Mouse (Mus musculus) heart, adult 2 months (tissue): ENCODE measurements around the gene Arl8b. TPM values are rescaled to one million over a fixed set of nuclear protein-coding genes. Genes with fewer than 3 reads are reported as not detected.

Experiments used
- DNase-seq, 2 experiments: peaks; one replicate each; pipeline ENCODE4 v3.0.0; 2021
- H3K27ac ChIP-seq: fragments of 200-600 bp; 2 replicates; pipeline ENCODE4 v1.8.1; 2022
- H3K27me3 ChIP-seq: fragments of 200-500 bp; 2 replicates; pipeline ENCODE4 v1.6.1; 2012; ENCODE audit warnings: mild to moderate bottlenecking, low read length, inconsistent platforms, mixed read lengths; ENCODE audit not compliant: control insufficient read depth, insufficient read depth
- H3K36me3 ChIP-seq: fragments of 200-500 bp; 2 replicates; pipeline ENCODE4 v1.6.1; 2012; ENCODE audit warnings: low read length, inconsistent platforms; ENCODE audit not compliant: control insufficient read depth, insufficient read depth
- H3K4me1 ChIP-seq: fragments of 200-500 bp; 2 replicates; pipeline ENCODE4 v1.6.1; 2011; ENCODE audit warnings: low read length; ENCODE audit not compliant: control insufficient read depth, insufficient read depth
- H3K4me3 ChIP-seq: fragments of 200-600 bp; 2 replicates; pipeline ENCODE4 v1.8.1; 2022
- H3K79me2 ChIP-seq: fragments of 200-500 bp; replicated peaks from 2 replicates; pipeline ENCODE4 v1.6.1; 2012; ENCODE audit warnings: mild to moderate bottlenecking, inconsistent platforms, low read length, moderate library complexity, mixed read lengths; ENCODE audit not compliant: control insufficient read depth, insufficient read depth
- H3K9ac ChIP-seq: fragments of 200-500 bp; 2 replicates; pipeline ENCODE4 v1.6.1; 2012; ENCODE audit warnings: low read depth, mild to moderate bottlenecking, control low read depth, inconsistent platforms, low read length, mixed read lengths
- CTCF ChIP-seq: fragments of 200-600 bp; IDR thresholded peaks from 2 replicates; pipeline ENCODE4 v1.8.1; 2022; ENCODE audit warnings: antibody characterized with exemption, mild to moderate bottlenecking, moderate library complexity
- EP300 ChIP-seq: fragments of 200-500 bp; IDR thresholded peaks from 2 replicates; pipeline ENCODE4 v1.6.1; 2011; ENCODE audit warnings: low read depth, low read length, control low read depth; ENCODE audit not compliant: insufficient read depth
- POLR2A ChIP-seq: fragments of 200-500 bp; IDR thresholded peaks from 2 replicates; pipeline ENCODE4 v1.6.1; 2011; ENCODE audit warnings: mild to moderate bottlenecking, low read depth, low read length, control low read depth; ENCODE audit not compliant: insufficient read depth
- WGBS: fragments of 180-500 bp; shearing (Covaris S2); methylation state at CpG from one replicate; pipeline ENCODE4 v1.1.7; 2018; 5-methylcytosine and 5-hydroxymethylcytosine counted together
- intact Hi-C: fragments of 180-260 bp; cut with DNase I; formaldehyde crosslinking; loops from one replicate; pipeline ENCODE4 v1.15.1; 2025
- polyA plus RNA-seq: library from polyadenylated mRNA; depleted of rRNA; stranded (reverse); fragments of >200 nt; gene quantifications from 2 replicates; pipeline ENCODE4 v1.2.3, GENCODE M21; 2012
- total RNA-seq, 2 experiments: library from RNA; stranded (reverse); gene quantifications; 2 replicates each; pipeline ENCODE4 v1.2.3; 2021

The Arl8b gene
- total and polyA plus RNA-seq, 3 experiments = 21.5 to 101 (median 93.0) TPM

- DNase-seq = no peak
- no peak overlapping the region for H3K27ac ChIP-seq
- H3K9ac ChIP-seq = no peak overlapping the region
- no peak overlapping the region for H3K4me3 ChIP-seq
- 80% methylated on average over 4 of the region's 4 CpGs for WGBS
- H3K4me1 ChIP-seq = no peaks in the 10 kb centered on the region; the same call in 1 of the 2 replicates
- H3K27me3 ChIP-seq = no peaks in the 10 kb centered on the region
- H3K36me3 ChIP-seq = peaks cover 6% of the 10 kb centered on the region; the same call in 1 of the 2 replicates
- peaks cover under 1% of the 10 kb centered on the region; the same call in 1 of the 2 replicates for H3K79me2 ChIP-seq
- intact Hi-C loops = no loop called here
- TF ChIP-seq EP300 (no peak), CTCF (no peak), POLR2A (no peak)
Observed at GRCm38 (mm10) chr6:108839432-108839831, 56.5 kb downstream of the Arl8b start.

- DNase-seq = no peak
- 88% methylated on average over 8 of the region's 8 CpGs for WGBS
- H3K79me2 ChIP-seq = no peaks in the 10 kb centered on the region
- intact Hi-C loops = no loop called here
- H3K27ac ChIP-seq = no peak overlapping the region
- TF ChIP-seq CTCF = no peak
- H3K9ac ChIP-seq = no peak overlapping the region
- H3K4me1 ChIP-seq = no peaks in the 10 kb centered on the region
- H3K27me3 ChIP-seq = no peaks in the 10 kb centered on the region
- H3K4me3 ChIP-seq = no peak overlapping the region
- peaks cover 6% of the 10 kb centered on the region; the same call in 1 of the 2 replicates for H3K36me3 ChIP-seq
Observed at GRCm38 (mm10) chr6:108840861-108841640, 58.2 kb downstream of the Arl8b start.

- no peak for DNase-seq
- Histone ChIP-seq H3K4me3 (no peak overlapping the region), H3K9ac (no peak overlapping the region), H3K79me2 (no peaks in the 10 kb centered on the region), H3K36me3 (peaks cover 6% of the 10 kb centered on the region; the same call in 1 of the 2 replicates), H3K4me1 (no peaks in the 10 kb centered on the region), H3K27ac (no peak overlapping the region), H3K27me3 (no peaks in the 10 kb centered on the region)
- 16% methylated on average over 1 of the region's 1 CpGs for WGBS
- no peak for TF ChIP-seq POLR2A
- TF ChIP-seq CTCF = no peak
- TF ChIP-seq EP300 = no peak
- intact Hi-C loops = no loop called here
Observed at GRCm38 (mm10) chr6:108843664-108844063, 60.8 kb downstream of the Arl8b start.

- intact Hi-C loops = no loop called here
- no peaks in the 10 kb centered on the region for H3K79me2 ChIP-seq
- no peak overlapping the region for H3K27ac ChIP-seq
- no peak overlapping the region for H3K9ac ChIP-seq
- DNase-seq = no peak
- no peaks in the 10 kb centered on the region for H3K27me3 ChIP-seq
- no peaks in the 10 kb centered on the region for H3K4me1 ChIP-seq
- no peak for TF ChIP-seq POLR2A
- TF ChIP-seq CTCF = no peak
- TF ChIP-seq EP300 = no peak
- 62% methylated on average over 3 of the region's 3 CpGs for WGBS
- H3K4me3 ChIP-seq = no peak overlapping the region
- peaks cover 6% of the 10 kb centered on the region; the same call in 1 of the 2 replicates for H3K36me3 ChIP-seq
Observed at GRCm38 (mm10) chr6:108844093-108844492, 61.2 kb downstream of the Arl8b start.

- Histone ChIP-seq H3K4me3 (no peak overlapping the region), H3K79me2 (no peaks in the 10 kb centered on the region), H3K36me3 (peaks cover 6% of the 10 kb centered on the region; the same call in 1 of the 2 replicates), H3K4me1 (no peaks in the 10 kb centered on the region), H3K27me3 (no peaks in the 10 kb centered on the region), H3K27ac (no peak overlapping the region), H3K9ac (no peak overlapping the region)
- 88% methylated on average over 7 of the region's 7 CpGs for WGBS
- no peak for TF ChIP-seq POLR2A
- TF ChIP-seq EP300 = no peak
- TF ChIP-seq CTCF = no peak
- no peak for DNase-seq
- intact Hi-C loops = no loop called here
Observed at GRCm38 (mm10) chr6:108844771-108845170, 61.9 kb downstream of the Arl8b start.

- 90% methylated on average over 8 of the region's 8 CpGs for WGBS
- TF ChIP-seq POLR2A = no peak
- TF ChIP-seq EP300 = no peak
- no peak for TF ChIP-seq CTCF
- Histone ChIP-seq H3K9ac (no peak overlapping the region), H3K27me3 (no peaks in the 10 kb centered on the region), H3K27ac (no peak overlapping the region), H3K4me1 (no peaks in the 10 kb centered on the region), H3K4me3 (no peak overlapping the region), H3K79me2 (no peaks in the 10 kb centered on the region), H3K36me3 (no peaks in the 10 kb centered on the region; the same call in 1 of the 2 replicates)
- DNase-seq = no peak
- intact Hi-C loops = no loop called here
Observed at GRCm38 (mm10) chr6:108852088-108852670, 69.3 kb downstream of the Arl8b start.
